Mouse (Mus musculus): ENCODE results near the gene Rab11a.

DNA sequence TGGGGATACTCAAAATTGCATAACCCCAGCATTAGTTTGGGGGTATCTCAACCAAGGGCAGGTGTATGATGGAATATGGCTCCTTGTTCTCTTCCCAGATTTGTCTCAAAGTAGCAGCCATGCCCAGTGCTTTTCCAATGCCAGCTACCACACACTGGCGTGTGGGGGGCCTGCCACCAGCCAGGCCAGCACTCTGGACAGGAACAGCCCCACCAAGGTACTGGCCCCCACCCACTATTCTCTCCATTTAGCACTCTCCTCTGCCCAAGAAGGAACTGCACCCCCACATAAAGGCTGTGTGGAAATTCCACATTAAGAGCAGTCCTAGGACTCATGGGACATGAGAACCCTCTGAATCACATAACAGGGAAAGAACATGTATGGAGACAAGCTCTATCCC, 42.3 kb downstream of the Rab11a start:
- no peak for TF ChIP-seq CTCF (IDR thresholded peaks at IDR 0.05; ENCODE audit: low read depth)
- no peak for TF ChIP-seq EP300 (IDR thresholded peaks at IDR 0.05; ENCODE audit: low read depth)
